Mouse (Mus musculus) limb, embryonic 10.5 days (tissue): Measurements from ENCODE around the gene Ppm1f. TPM values are rescaled to one million over a fixed set of nuclear protein-coding genes. Genes with fewer than 3 reads are reported as not detected.

ENCODE experiments used
- DNase-seq: peaks from one replicate; pipeline ENCODE4 v3.0.0-alpha.2; 2017; ENCODE audit warnings: low spot score
- H3K27ac ChIP-seq: fragments of 300-500 bp; sonication (generic); 2 replicates; pipeline ENCODE4 v1.5.1; 2016; ENCODE audit warnings: mild to moderate bottlenecking
- H3K27me3 ChIP-seq: fragments of 300-500 bp; sonication (generic); 2 replicates; pipeline ENCODE4 v1.6.1; 2016; ENCODE audit warnings: low read depth, mild to moderate bottlenecking; ENCODE audit not compliant: poor library complexity, severe bottlenecking
- H3K36me3 ChIP-seq: fragments of 300-500 bp; sonication (generic); 2 replicates; pipeline ENCODE4 v1.6.1; 2016; ENCODE audit warnings: mild to moderate bottlenecking, moderate library complexity
- H3K4me1 ChIP-seq: fragments of 300-500 bp; sonication (generic); 2 replicates; pipeline ENCODE4 v1.6.1; 2016
- H3K4me3 ChIP-seq: fragments of 300-500 bp; sonication (generic); 2 replicates; pipeline ENCODE4 v1.5.1; 2016; ENCODE audit warnings: mild to moderate bottlenecking, moderate library complexity
- H3K9me3 ChIP-seq: fragments of 300-500 bp; sonication (generic); replicated peaks from 2 replicates; pipeline ENCODE4 v1.6.1; 2016; ENCODE audit warnings: mild to moderate bottlenecking
- WGBS: fragments of 180-500 bp; shearing (Covaris S2); methylation state at CpG from one replicate; pipeline ENCODE4 v1.1.7; 2016; 5-methylcytosine and 5-hydroxymethylcytosine counted together
- polyA plus RNA-seq: library from polyadenylated mRNA; unstranded; fragments of >200 nt; fragmentation: Nextera tagmentation; extraction: Ambion mirVana; gene quantifications from 2 replicates; pipeline ENCODE4 v1.2.1, GENCODE M21; 2016

The Ppm1f gene
- polyA plus RNA-seq, 1 experiment from 2014 or later: 43.0 TPM

- H3K27ac ChIP-seq: peak within 1 kb of the TSS; percentile 96
- peak within 1 kb of the TSS; percentile 85 for H3K4me3 ChIP-seq
- under 1% methylated on average over 49 of the region's 49 CpGs for WGBS
- DNase-seq: peak; percentile 97
- peaks cover 12% of the 10 kb centered on the region for H3K4me1 ChIP-seq
- no peaks in the 10 kb centered on the region for H3K27me3 ChIP-seq
- no peaks in the 10 kb centered on the region for H3K9me3 ChIP-seq
- H3K36me3 ChIP-seq: peaks cover 9% of the 10 kb centered on the region
These were observed 25.5 kb upstream of the Ppm1f start, which contains the start of the genes Top3b and Vpreb1 for GRCm38 (mm10) chr16:16870617-16871331. TSS of gene Top3b (plus strand) at chr16:16870736. TSS of gene Vpreb1 (minus strand) at chr16:16870843.

- 96% methylated on average over 5 of the region's 5 CpGs for WGBS
- H3K27ac ChIP-seq: no peak overlapping the region
- no peak for DNase-seq
- no peaks in the 10 kb centered on the region for H3K27me3 ChIP-seq
- peaks cover 90% of the 10 kb centered on the region for H3K36me3 ChIP-seq
- H3K4me3 ChIP-seq: no peak overlapping the region
- H3K4me1 ChIP-seq: no peaks in the 10 kb centered on the region
- no peaks in the 10 kb centered on the region for H3K9me3 ChIP-seq
These were observed 17.2 kb upstream of the Ppm1f start for GRCm38 (mm10) chr16:16879025-16879424.

GRCm38 (mm10) chr16:16888341-16888740 lies 7.9 kb upstream of the Ppm1f start:
- no peaks in the 10 kb centered on the region for H3K4me1 ChIP-seq
- no peak overlapping the region for H3K4me3 ChIP-seq
- peaks cover 100% of the 10 kb centered on the region for H3K36me3 ChIP-seq
- 93% methylated on average over 1 of the region's 1 CpGs for WGBS
- H3K27me3 ChIP-seq: no peaks in the 10 kb centered on the region
- no peak for DNase-seq
- no peak overlapping the region for H3K27ac ChIP-seq
- no peaks in the 10 kb centered on the region for H3K9me3 ChIP-seq

- WGBS: 91% methylated on average over 7 of the region's 7 CpGs
- no peaks in the 10 kb centered on the region for H3K27me3 ChIP-seq
- no peak overlapping the region for H3K27ac ChIP-seq
- H3K4me3 ChIP-seq: no peak overlapping the region
- no peaks in the 10 kb centered on the region for H3K9me3 ChIP-seq
- peaks cover 16% of the 10 kb centered on the region for H3K4me1 ChIP-seq
- H3K36me3 ChIP-seq: peaks cover 66% of the 10 kb centered on the region
- no peak for DNase-seq
These were observed 3.9 kb upstream of the Ppm1f start for GRCm38 (mm10) chr16:16892366-16892765.

- Histone ChIP-seq H3K27me3 (no peaks in the 10 kb centered on the region), H3K4me1 (peaks cover 21% of the 10 kb centered on the region), H3K4me3 (peak overlapping the region; percentile 73), H3K27ac (peak overlapping the region; percentile 84; the same call in 1 of the 2 replicates), H3K36me3 (peaks cover 41% of the 10 kb centered on the region), H3K9me3 (no peaks in the 10 kb centered on the region)
- DNase-seq: no peak
- 27% methylated on average over 4 of the region's 4 CpGs for WGBS
These were observed 271 bp upstream of the Ppm1f start for GRCm38 (mm10) chr16:16896015-16896381.

- Histone ChIP-seq H3K27me3 (no peaks in the 10 kb centered on the region), H3K4me3 (peak overlapping the region; percentile 73), H3K4me1 (peaks cover 21% of the 10 kb centered on the region), H3K9me3 (no peaks in the 10 kb centered on the region), H3K27ac (peak overlapping the region; percentile 84), H3K36me3 (peaks cover 30% of the 10 kb centered on the region)
- WGBS: 28% methylated on average over 10 of the region's 10 CpGs
- no peak for DNase-seq
These were observed 851 bp downstream of the Ppm1f start for GRCm38 (mm10) chr16:16897056-16897584.

- Histone ChIP-seq H3K4me3 (no peak overlapping the region), H3K4me1 (peaks cover 5% of the 10 kb centered on the region), H3K27ac (no peak overlapping the region), H3K36me3 (peaks cover 54% of the 10 kb centered on the region), H3K27me3 (no peaks in the 10 kb centered on the region), H3K9me3 (no peaks in the 10 kb centered on the region)
- WGBS: 87% methylated on average over 4 of the region's 4 CpGs
- DNase-seq: no peak
These were observed 6.1 kb downstream of the Ppm1f start for GRCm38 (mm10) chr16:16902329-16902728.

GRCm38 (mm10) chr16:16903188-16903587 lies 6.9 kb downstream of the Ppm1f start:
- no peak for DNase-seq
- no peaks in the 10 kb centered on the region for H3K27me3 ChIP-seq
- H3K36me3 ChIP-seq: peaks cover 62% of the 10 kb centered on the region
- 91% methylated on average over 5 of the region's 5 CpGs for WGBS
- no peak overlapping the region for H3K27ac ChIP-seq
- H3K4me3 ChIP-seq: no peak overlapping the region
- no peaks in the 10 kb centered on the region for H3K4me1 ChIP-seq
- no peaks in the 10 kb centered on the region for H3K9me3 ChIP-seq

- Histone ChIP-seq H3K9me3 (no peaks in the 10 kb centered on the region), H3K27ac (no peak overlapping the region), H3K4me3 (no peak overlapping the region), H3K36me3 (peaks cover 96% of the 10 kb centered on the region), H3K4me1 (peaks cover 7% of the 10 kb centered on the region), H3K27me3 (no peaks in the 10 kb centered on the region)
- 85% methylated on average over 6 of the region's 6 CpGs for WGBS
- DNase-seq: no peak
These were observed 11.5 kb downstream of the Ppm1f start for GRCm38 (mm10) chr16:16907799-16908198.

- Histone ChIP-seq H3K27me3 (no peaks in the 10 kb centered on the region), H3K4me1 (peaks cover 7% of the 10 kb centered on the region), H3K27ac (peak overlapping the region; percentile 82), H3K9me3 (no peaks in the 10 kb centered on the region), H3K4me3 (no peak overlapping the region), H3K36me3 (peaks cover 97% of the 10 kb centered on the region)
- WGBS: 45% methylated on average over 13 of the region's 13 CpGs
- DNase-seq: peak; percentile 79
These were observed 15.7 kb downstream of the Ppm1f start for GRCm38 (mm10) chr16:16911641-16912597.

GRCm38 (mm10) chr16:16913440-16913839 lies 17.2 kb downstream of the Ppm1f start:
- WGBS: 76% methylated on average over 1 of the region's 1 CpGs
- H3K4me1 ChIP-seq: peaks cover 7% of the 10 kb centered on the region
- H3K27me3 ChIP-seq: no peaks in the 10 kb centered on the region
- peaks cover 99% of the 10 kb centered on the region for H3K36me3 ChIP-seq
- no peak overlapping the region for H3K4me3 ChIP-seq
- H3K27ac ChIP-seq: no peak overlapping the region
- H3K9me3 ChIP-seq: no peaks in the 10 kb centered on the region
- no peak for DNase-seq

- H3K36me3 ChIP-seq: peaks cover 100% of the 10 kb centered on the region
- WGBS: 94% methylated on average over 7 of the region's 7 CpGs
- no peak for DNase-seq
- H3K27ac ChIP-seq: no peak overlapping the region
- no peaks in the 10 kb centered on the region for H3K4me1 ChIP-seq
- no peak overlapping the region for H3K4me3 ChIP-seq
- no peaks in the 10 kb centered on the region for H3K9me3 ChIP-seq
- H3K27me3 ChIP-seq: no peaks in the 10 kb centered on the region
These were observed 22.3 kb downstream of the Ppm1f start for GRCm38 (mm10) chr16:16918441-16919117.
